Mouse (Mus musculus): ENCODE results near the gene Trmt2a. TPM values are rescaled to one million over a fixed set of nuclear protein-coding genes. Genes with fewer than 3 reads are reported as not detected.

The Trmt2a gene
- polyA plus RNA-seq (2012; rRNA removed; ENCODE audit: low replicate concordance) = 26.9 and 28.8 TPM in 2 replicates

GRCm38 (mm10) chr16:18248433-18249363 lies at the start of gene Trmt2a, which contains the start of gene Ranbp1:
Gene Trmt2a, plus strand, starts transcription at chr16:18248679.
Gene Ranbp1, minus strand, starts transcription at chr16:18248732.

GRCm38 (mm10) chr16:18217579-18217978 lies 30.9 kb upstream of the Trmt2a start, which contains the start of gene Ccdc188:
Gene Ccdc188, plus strand, starts transcription at chr16:18217879.

GRCm38 (mm10) chr16:18234671-18235388 lies 13.6 kb upstream of the Trmt2a start, which contains the start of gene Zdhhc8:
Gene Zdhhc8, minus strand, starts transcription at chr16:18235136.

GRCm38 (mm10) chr16:18258221-18258620 lies 9.7 kb downstream of the Trmt2a start, which contains the start of gene Gm49776:
Gene Gm49776, minus strand, starts transcription at chr16:18258321.

GRCm38 (mm10) chr16:18289067-18289588 lies 40.6 kb downstream of the Trmt2a start, which contains the start of gene Dgcr8:
Gene Dgcr8, minus strand, starts transcription at chr16:18289246.

Other genes with a start within 250 kb of the Trmt2a start
- 67.4 and 199 TPM in 2 replicates for gene Dgcr6, start 195.8 kb upstream of the Trmt2a start, polyA plus RNA-seq (2012; rRNA removed; ENCODE audit: low replicate concordance)
- gene Prodh, start 158.5 kb upstream of the Trmt2a start, polyA plus RNA-seq (2012; rRNA removed; ENCODE audit: low replicate concordance) = 50.2 and 81.1 TPM in 2 replicates
- 11.3 and 34.8 TPM in 2 replicates for gene Rtn4r, start 121.0 kb upstream of the Trmt2a start, polyA plus RNA-seq (2012; rRNA removed; ENCODE audit: low replicate concordance)
- gene Ccdc188, start 30.8 kb upstream of the Trmt2a start, polyA plus RNA-seq (2012; rRNA removed; ENCODE audit: low replicate concordance) = not detected in 2 replicates
- gene Zdhhc8, start 13.5 kb upstream of the Trmt2a start, polyA plus RNA-seq (2012; rRNA removed; ENCODE audit: low replicate concordance) = 22.7 and 36.2 TPM in 2 replicates
- gene Ranbp1, start 53 bp downstream of the Trmt2a start, polyA plus RNA-seq (2012; rRNA removed; ENCODE audit: low replicate concordance) = 45.7 and 96.7 TPM in 2 replicates
- gene Gm49776, start 9.6 kb downstream of the Trmt2a start, polyA plus RNA-seq (2012; rRNA removed; ENCODE audit: low replicate concordance) = not detected in 2 replicates
- 7.2 and 10.0 TPM in 2 replicates for gene Dgcr8, start 40.6 kb downstream of the Trmt2a start, polyA plus RNA-seq (2012; rRNA removed; ENCODE audit: low replicate concordance)
- 32.3 and 72.1 TPM in 2 replicates for gene Tango2, start 99.4 kb downstream of the Trmt2a start, polyA plus RNA-seq (2012; rRNA removed; ENCODE audit: low replicate concordance)
- gene Arvcf, start 99.5 kb downstream of the Trmt2a start, polyA plus RNA-seq (2012; rRNA removed; ENCODE audit: low replicate concordance) = 10.5 and 11.1 TPM in 2 replicates
- 16.3 and 21.9 TPM in 2 replicates for gene Txnrd2, start 177.7 kb downstream of the Trmt2a start, polyA plus RNA-seq (2012; rRNA removed; ENCODE audit: low replicate concordance)
- gene Comt, start 178.2 kb downstream of the Trmt2a start, polyA plus RNA-seq (2012; rRNA removed; ENCODE audit: low replicate concordance) = 166 and 239 TPM in 2 replicates